ENCODE assay signal across 20 mouse cellular contexts in genomic region chr7:66989357-66990045, GRCm38 (mm10).
DNase-seq lines count a peak whose midpoint lies in the region; ATAC-seq and TF ChIP-seq lines count a peak whose summit lies in the region.
"Had no signal": no experiment of that assay in that cellular context is flagged by ENCODE, and none has a peak within 500 bp of the region (broad histone marks: within the 10 kb centered on the region; RNA-seq: fewer than 3 reads in every experiment).

No protein-coding gene starts in this region.

- H3K4me3 ChIP-seq in stomach, postnatal 0 days (ENCODE audit: low read depth, low read length) = no peak overlapping the region
- H3K4me3 ChIP-seq: hindbrain, embryonic 13.5 days; intestine, embryonic 15.5 days; limb, embryonic 10.5 days; liver, embryonic 13.5 days; midbrain, embryonic 13.5 days had no signal

- peak; percentile 89 for ATAC-seq in frontal cortex, adult (ENCODE audit: low TSS enrichment)
- ATAC-seq in stomach, postnatal 0 days (ENCODE audit: low FRiP score, low TSS enrichment) = no peak
- ATAC-seq: intestine, embryonic 15.5 days; midbrain, embryonic 13.5 days had no signal

- WGBS in stomach, postnatal 0 days = 56% methylated on average over 3 of the region's 3 CpGs

- H3K4me2 ChIP-seq in stomach, postnatal 0 days (replicated peaks; ENCODE audit: low read depth) = no peak overlapping the region
- H3K4me2 ChIP-seq: heart, embryonic 11.5 days; hindbrain, embryonic 13.5 days; intestine, embryonic 15.5 days; liver, embryonic 13.5 days; midbrain, embryonic 13.5 days had no signal

- no peak overlapping the region for H3K9ac ChIP-seq in stomach, postnatal 0 days (ENCODE audit: low read length)
- H3K9ac ChIP-seq: hindbrain, embryonic 13.5 days; intestine, embryonic 15.5 days; liver, embryonic 13.5 days; midbrain, embryonic 13.5 days had no signal

- TF ChIP-seq CTCF in stomach, postnatal 0 days (IDR thresholded peaks at IDR 0.05; ENCODE audit: low read depth) = no peak

- no peaks in the 10 kb centered on the region for H3K27me3 ChIP-seq in stomach, postnatal 0 days (ENCODE audit: control insufficient read depth, insufficient read depth, low read length)
- H3K27me3 ChIP-seq: hindbrain, embryonic 13.5 days; intestine, embryonic 15.5 days; liver, embryonic 13.5 days; midbrain, embryonic 13.5 days had no signal

- H3K9me3 ChIP-seq in stomach, postnatal 0 days (ENCODE audit: control insufficient read depth, low read length) = no peaks in the 10 kb centered on the region
- H3K9me3 ChIP-seq: hindbrain, embryonic 13.5 days; intestine, embryonic 15.5 days; limb, embryonic 10.5 days; midbrain, embryonic 13.5 days had no signal

- no peaks in the 10 kb centered on the region for H3K36me3 ChIP-seq in stomach, postnatal 0 days (ENCODE audit: control insufficient read depth, insufficient read depth, low read length)
- H3K36me3 ChIP-seq: hindbrain, embryonic 13.5 days; intestine, embryonic 15.5 days; limb, embryonic 10.5 days; liver, embryonic 13.5 days; midbrain, embryonic 13.5 days had no signal

- no peak for DNase-seq in frontal cortex, postnatal 14 days (ENCODE audit: low spot score in 2 of 2)
- peak; percentile 6 to 21 for DNase-seq in left cerebral cortex, adult 9 months (ENCODE audit: low spot score in 2 of 2)
- DNase-seq in left cerebral cortex, adult 8-10 months (ENCODE audit: low spot score in 2 of 2) = no peak
- DNase-seq in brain, embryonic 18.5 days (ENCODE audit: low read depth, low spot score) = peak; percentile 39
- DNase-seq in lung, postnatal 25 days (ENCODE audit: low spot score) = peak; percentile 30
- no peak for DNase-seq in stomach, postnatal 0 days (ENCODE audit: low spot score)
- DNase-seq: adrenal gland, adult 8-10 months; B cell, adult 2 months; cerebellum, adult 18-20 months; cerebellum, postnatal 36 days; gastrocnemius, postnatal 36 days; heart, postnatal 14 days; liver, embryonic 13.5 days; right cerebral cortex, postnatal 25 days had no signal

- no peak overlapping the region for H3K27ac ChIP-seq in stomach, postnatal 0 days (replicated peaks)
- H3K27ac ChIP-seq: hindbrain, embryonic 13.5 days; intestine, embryonic 15.5 days; limb, embryonic 10.5 days; liver, embryonic 13.5 days; midbrain, embryonic 13.5 days had no signal

- TF ChIP-seq EP300 in stomach, postnatal 0 days (optimal IDR thresholded peaks at IDR 0.05) = no peak

- no peaks in the 10 kb centered on the region for H3K4me1 ChIP-seq in stomach, postnatal 0 days (replicated peaks; ENCODE audit: control insufficient read depth, insufficient read depth)
- H3K4me1 ChIP-seq: hindbrain, embryonic 13.5 days; intestine, embryonic 15.5 days; limb, embryonic 10.5 days; liver, embryonic 13.5 days; midbrain, embryonic 13.5 days had no signal

Comparison
In these comparisons a context has a peak if more than half of its experiments do, and no peak if none do; other contexts are left out.
1. DNase-seq: peak in left cerebral cortex, adult 9 months (2 of 2), brain, embryonic 18.5 days (single experiment) and lung, postnatal 25 days (single experiment); none in frontal cortex, postnatal 14 days (0 of 2), left cerebral cortex, adult 8-10 months (0 of 2) and stomach, postnatal 0 days (single experiment).